Mouse (Mus musculus) common myeloid progenitor, adult 5-6 weeks (primary cell): ENCODE data around the gene Dnajb13. TPM values are rescaled to one million over a fixed set of nuclear protein-coding genes. Genes with fewer than 3 reads are reported as not detected.

ENCODE experiments used
- ATAC-seq: replicated peaks from 2 replicates; pipeline ENCODE4 v1.8.0; 2016; ENCODE audit warnings: low read depth, mild to moderate bottlenecking, moderate TSS enrichment, inconsistent platforms; ENCODE audit not compliant: poor library complexity, severe bottlenecking
- total RNA-seq: library from RNA; stranded (forward); fragments of 200-1000, 187-1606 nt; gene quantifications from 2 replicates; pipeline ENCODE4 v1.2.3, GENCODE M21; 2017

The Dnajb13 gene
- total RNA-seq, result 0.37 TPM in 1 of 2 replicates, not detected in the other

DNA sequence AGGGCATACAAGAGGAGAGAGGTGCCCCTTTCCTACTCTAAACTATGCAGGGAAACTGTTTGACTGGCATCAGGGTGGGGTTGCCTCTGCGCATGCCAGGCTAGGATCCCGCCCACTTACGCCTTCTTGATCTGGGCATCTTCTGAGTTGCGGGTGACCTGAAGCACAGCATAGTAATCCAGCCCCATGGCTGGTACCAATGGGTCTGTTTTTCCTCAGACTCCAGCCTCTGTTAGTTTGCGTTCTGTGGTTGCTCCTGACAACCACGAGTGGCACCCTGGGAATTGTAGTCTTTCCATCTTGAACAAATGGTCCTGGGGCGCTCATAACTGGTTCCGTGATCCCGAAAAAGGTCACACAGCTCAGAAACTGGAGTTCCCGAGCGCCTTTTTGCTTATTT is at the start of gene Dnajb13:
Dnajb13 (minus strand) TSS at position 388 of the 400 bp plus-strand sequence.
- no peak; the same call in 1 of the 2 replicates for ATAC-seq

DNA sequence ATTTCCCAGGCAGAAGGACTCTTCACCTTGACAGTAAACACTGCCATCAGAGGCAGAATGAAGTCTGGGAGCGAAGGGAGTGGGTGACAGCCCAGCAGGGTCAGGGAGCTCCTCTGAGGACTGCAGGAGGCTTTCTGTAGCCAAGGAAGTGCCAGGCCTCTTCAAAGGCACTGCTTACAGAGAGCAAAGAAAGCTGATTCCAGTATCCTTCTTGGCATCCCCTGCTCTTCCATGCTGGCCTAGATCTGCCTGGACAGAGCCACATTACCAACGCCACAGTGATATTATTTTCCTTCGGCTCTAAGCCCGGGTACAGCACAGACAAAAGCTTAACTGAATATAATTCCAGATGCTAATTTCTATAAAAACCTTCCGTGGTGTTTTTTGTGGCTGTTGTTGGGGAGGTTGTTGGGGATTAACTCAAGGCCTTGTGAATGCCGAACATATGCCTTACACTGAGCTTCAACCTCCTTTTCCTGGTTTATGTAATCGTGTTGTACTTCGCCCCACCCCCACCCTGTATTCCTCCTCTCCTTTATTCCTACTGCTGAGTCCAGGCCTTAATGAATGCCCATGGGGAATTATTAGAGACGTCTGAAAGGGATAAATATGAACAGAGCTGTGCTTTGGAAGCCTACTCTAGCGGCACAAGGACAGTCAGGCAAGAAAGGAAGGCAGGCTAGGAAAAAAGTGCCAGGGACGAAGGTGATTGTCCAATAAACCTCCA is 47.3 kb upstream of the Dnajb13 start:
- ATAC-seq, result no peak

DNA sequence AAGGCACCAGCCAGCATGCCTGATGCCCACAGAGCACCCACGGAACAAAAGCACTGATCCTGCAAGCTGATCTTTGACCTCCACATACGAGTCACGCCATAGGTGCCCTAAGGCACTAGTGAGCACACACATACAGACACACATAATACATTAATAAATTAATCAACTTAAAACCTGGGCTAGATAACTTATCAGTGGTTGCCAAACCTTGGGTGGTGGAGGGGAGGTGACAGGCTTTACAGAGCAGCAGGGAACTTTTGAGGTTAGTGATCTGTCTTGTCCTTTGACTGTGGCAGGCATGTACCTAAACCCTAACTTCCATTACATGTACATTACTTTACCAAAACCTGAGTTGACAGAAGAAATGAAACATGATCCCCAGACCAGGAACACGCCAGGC is 44.6 kb upstream of the Dnajb13 start:
- ATAC-seq, result 0 out of 2 replicates have a peak, but pooled peaks have one; percentile 32

DNA sequence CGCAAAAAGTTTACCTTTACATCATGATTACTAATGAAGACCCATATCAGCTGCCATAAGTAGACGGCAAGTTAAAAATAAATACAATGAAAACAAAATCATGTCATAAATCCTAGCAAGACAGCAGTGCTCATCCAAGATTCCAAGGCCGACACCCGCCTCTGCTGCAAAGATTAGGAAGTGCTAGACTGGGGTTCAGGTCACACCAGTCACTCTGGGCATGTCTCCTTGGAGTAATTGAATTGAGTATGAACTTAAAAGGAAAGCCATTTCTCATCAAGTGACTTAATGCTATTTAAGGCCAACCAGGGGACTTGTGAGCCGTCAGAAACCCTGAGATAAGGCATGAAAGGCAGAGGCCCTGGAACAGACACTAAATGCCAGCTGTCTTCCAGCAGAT is 42.5 kb upstream of the Dnajb13 start:
- no peak for ATAC-seq

DNA sequence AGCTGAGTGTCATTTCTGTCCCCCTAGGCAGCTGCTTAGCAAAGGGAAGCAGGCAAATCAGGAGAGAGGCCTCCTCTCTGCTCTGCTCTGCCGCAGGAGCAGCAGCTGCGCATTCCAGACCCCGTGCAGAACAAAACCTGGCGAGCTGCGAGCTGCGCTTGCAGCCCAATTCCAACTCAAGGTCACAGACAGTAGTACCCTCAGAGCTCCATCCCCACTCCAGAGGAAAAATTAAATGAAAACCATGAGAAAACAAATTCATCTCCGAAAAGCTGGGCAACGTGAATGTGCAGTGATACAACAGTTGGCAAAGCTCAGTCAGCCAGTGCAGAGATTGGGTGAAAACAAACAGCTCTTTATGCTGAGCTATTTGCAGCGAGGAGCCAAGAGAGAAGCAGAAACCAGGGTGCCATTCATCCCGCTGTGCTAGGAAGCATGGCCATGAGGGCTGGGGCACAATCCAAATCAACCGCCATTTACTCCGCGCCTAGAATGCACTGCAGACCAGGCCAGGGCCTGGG is 40.7 kb upstream of the Dnajb13 start:
- no peak for ATAC-seq

DNA sequence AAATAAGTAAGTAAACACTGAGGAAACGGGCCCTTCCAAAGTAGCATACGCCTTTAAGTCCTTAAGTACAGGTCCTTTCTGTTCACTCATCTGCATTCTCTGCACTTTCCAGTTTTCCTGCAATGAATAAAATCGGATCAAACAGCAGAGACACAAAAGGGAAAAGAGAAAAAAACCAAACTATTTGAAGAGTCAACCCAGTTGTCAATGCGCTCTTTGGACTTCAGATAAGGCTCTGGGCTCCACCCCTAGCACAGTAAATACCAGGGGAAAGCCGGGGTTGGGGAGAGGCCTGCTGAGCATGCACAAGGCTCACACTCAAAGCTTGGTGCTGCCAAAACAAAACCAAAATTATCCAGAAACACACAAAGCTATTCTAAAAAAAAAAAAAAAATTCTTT is 40.2 kb upstream of the Dnajb13 start:
- no peak for ATAC-seq

DNA sequence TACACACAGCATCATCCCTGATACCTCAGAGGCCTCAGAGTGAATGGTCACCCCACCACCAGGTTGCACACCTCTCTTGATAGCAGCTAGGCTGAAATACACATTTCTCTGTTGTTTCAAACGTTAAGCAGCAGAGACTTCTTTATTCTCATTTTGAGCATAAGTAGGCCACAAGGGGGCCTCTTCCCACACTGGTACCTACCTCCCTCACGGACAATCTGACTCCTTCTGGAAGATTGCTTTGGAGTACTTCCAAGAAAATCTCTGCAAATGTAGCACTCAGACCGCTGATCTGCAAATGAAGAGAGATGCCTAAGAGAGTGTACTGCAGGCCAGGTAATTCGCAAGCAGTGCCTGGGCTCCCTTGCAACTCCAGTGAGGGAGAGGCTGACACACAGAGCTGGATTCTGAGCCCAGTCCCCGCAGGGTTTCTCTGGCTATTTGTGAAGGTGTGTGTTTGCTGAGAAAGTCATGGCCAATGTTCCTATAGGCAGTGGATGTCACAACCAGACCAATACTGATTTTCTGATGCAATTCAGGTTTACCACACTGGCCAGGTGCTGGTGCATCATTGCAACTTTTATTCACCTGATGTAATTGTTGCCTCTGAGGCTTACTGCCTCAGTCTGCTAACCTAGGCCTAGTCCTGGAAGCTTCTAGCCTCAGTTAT is 35.7 kb upstream of the Dnajb13 start:
- no peak for ATAC-seq

DNA sequence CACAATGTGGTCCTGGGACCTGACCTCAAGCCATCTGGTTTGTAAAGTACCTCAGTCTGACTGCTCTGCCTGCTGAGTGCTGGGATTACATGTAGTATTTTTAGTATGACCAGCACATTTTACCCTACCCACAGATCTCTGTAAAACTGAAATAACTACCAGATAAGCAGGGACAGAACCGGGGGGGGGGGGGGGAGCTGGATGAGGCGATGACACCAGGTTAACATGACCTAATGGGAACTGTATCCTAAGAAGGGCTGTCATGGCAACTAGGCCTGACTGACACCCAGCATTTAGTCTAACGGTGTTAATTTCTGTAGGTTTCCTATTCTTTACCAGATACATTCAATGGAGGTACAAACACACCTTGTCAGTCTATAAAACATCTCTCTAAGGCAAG is 35.0 kb upstream of the Dnajb13 start:
- no peak for ATAC-seq

DNA sequence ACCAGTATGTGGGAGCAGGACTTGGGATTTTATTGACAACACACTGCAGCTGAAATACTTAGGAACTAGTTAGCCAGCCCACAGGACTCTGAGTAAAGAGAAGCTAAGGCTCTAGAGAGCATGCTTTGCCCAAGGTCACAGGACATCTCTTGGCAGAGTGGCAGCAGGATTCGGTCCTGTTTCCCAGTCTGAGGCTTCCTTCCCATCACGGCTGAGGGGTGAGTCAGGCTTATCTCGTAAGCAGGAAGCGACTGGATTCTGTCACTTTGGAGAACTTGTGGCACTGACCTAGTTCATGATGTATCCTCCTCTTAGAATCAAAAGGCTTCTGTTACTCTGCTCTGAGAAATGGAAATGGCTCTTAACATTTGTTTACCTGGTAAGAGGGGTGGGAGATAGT is 32.9 kb upstream of the Dnajb13 start:
- ATAC-seq, result no peak

DNA sequence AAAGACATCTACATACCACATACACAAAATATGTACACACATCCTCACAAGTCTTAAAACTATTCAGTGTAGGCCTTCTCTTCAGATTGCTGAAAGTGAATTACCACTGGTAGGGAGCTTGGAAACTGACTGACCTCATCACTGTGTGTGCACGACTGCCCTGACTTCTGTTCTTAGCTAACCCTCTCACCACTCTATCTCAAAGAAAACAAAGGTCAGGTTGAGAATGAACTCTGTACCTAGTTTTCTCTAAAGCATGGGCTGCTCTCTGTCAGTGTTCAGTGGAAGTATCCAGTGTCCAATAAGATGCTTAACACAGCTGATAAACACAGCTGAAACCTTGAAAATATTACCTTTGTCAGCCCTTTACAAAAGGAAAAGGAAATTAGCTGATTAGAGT is 29.7 kb upstream of the Dnajb13 start:
- no peak for ATAC-seq

DNA sequence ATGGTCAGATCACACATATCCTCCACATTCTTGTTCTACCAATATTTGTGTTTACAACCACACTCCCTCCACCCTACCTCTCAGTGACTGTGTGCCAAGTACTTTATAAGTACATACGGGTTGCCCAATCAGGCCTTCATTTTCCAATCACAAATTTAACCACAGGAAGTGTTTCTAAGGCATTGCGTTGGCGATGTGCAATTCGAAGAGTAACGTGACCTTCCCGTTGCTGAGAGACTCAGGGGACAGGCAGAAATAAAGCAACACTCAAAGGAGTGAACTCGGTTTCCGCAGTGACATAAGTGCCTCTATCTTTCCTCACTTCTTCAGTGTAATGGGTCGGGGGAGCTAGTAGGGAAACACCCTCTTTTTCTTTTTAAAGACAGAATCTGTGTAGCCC is 24.8 kb upstream of the Dnajb13 start:
- ATAC-seq, result no peak

DNA sequence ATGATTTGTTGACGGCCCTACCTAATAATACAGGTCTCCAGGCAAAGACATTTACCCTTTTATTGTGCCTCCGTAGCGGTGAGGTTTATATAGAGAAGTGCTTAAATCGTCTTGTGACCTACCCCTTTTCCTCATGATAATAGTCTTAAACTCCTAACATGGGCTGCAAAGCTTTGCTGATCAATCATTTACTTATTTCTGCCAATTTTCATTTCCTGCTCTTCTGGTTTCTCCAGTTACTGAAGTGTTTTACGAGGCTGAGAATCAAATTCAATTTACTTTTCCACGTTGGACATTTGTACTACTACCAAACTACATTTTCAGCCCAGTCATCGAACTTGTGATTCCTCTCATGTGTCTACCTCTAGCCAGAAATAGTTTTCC is 22.8 kb upstream of the Dnajb13 start:
- no peak for ATAC-seq

DNA sequence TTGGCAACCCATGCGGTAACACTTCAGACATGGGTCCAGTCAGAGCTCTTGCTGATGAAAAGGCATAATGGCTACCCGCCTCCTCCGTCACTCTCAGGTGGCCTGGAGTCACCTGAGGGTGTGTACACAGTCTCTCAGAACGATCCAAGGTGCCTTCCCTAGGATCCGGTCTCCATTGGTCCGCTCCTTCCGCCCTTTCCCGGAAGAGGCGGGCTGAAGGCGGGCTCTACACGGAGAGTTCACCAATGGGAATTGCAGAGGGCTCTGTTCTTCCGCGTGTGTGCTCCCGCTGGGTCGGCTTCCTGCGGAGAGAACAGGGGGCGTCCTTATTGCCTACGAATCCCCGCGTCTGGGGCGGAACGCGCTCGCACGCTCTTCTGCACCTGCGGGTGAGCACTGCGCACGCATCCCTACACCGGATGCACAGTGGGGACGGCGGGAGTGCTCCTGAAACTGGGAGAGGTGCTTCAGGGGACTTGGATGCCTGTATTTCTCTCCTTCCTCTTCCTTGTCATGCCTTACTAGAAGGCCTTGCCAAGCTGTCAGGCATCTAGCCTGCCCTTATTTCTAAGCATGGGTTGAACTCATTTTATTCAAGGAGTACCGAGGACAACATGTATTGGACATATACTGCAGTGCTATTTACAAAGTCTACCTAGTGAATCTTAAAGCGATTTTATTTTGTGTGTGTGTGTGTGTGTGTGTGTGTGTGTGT is 22.2 kb upstream of the Dnajb13 start, which contains the start of gene Coa4:
Coa4 (plus strand) TSS at position 268 of the 715 bp plus-strand sequence.
- peak; percentile 99 for ATAC-seq

DNA sequence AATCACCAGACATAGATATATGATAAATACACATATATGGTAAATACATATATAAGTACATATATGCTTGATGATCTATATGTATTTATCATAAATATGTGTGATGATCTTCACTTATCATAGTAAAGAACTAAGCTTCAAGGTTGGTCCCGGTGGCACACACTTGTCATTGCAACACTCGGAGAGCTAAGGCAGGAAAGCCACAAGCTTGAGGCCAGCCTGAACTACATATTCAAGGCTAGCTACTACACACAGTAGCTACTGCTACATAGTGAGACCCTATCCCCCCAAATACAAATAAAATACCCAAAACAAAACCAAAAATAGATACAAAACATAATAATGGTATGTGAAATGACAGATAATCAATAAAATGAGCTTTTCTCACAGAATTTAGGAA is 21.1 kb upstream of the Dnajb13 start:
- no peak for ATAC-seq

DNA sequence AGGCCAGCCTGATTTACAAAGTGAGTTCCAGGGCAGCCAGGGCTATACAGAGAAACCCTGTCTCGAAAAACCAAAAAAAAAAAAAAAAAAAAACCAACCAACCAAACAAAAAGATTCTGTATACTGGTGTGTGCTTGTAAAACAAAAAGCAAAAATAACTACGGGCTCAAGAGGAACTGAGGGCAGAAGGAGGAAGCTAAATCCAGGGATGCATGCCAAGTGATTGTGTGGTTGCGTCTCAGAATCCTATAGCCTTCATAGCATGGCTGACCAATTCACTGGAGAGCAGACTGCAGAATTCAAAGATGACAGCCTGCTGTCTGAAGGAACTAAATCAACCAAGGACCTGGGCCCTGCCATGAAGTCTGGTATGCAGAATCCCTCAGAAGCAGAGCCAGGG is 19.5 kb upstream of the Dnajb13 start:
- no peak for ATAC-seq

DNA sequence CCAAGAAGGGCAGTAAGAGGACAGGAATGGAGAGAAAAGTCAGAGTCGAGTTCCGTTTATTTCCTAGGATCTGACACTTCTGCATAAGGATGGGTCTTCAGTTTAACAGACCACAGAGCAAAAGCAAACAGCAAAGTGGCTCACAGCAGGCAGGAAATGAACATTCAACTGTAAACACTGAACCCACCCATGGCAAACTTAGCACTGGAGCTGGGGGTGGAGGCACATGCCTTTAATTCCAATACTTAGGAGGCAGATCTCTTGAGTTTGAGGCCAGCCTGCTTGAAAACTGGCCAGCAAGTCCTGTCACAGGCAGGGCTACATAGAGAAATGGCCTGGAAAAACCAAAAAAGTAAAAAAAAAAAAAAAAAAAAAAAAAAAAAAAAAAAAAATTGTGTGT is 18.7 kb upstream of the Dnajb13 start:
- no peak for ATAC-seq

DNA sequence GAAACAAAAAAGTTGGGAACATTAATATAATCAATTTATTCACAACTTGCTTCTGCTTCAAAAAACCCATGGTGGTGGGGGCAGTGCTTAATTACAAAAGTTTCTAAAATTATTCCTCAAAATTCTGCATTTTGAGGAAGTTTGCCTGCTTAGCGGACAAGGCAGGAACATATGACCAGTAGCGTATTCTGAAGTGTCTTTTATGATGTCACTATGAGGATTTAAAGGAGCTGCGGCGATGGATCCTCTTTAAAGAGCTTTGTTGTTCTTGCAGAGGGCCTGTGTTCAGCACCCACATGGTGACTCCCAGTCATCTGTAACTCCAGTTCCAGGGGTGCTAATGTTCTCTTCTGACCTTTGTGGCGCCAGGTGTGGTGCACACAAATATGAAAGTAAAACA is 16.0 kb upstream of the Dnajb13 start:
- no peak for ATAC-seq

DNA sequence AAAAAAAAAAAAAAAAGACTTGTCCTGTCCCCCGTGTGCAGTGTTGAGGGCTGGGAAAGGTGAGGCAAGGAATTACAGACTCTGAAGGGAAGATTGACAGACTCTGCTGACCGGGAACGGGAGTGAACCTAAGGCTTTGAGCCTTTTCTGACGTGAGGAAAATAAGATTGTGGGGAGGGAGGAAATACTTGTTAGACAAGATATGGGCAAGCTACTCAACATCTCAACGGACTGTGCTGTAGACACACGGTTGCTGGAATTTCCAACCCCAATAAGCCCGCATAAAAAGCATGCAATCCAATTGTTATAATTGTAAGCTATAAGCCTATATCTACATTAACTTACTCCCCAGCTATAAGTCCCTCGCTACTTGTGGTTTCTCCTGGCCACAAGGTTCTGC is 9.9 kb upstream of the Dnajb13 start:
- ATAC-seq, result no peak

DNA sequence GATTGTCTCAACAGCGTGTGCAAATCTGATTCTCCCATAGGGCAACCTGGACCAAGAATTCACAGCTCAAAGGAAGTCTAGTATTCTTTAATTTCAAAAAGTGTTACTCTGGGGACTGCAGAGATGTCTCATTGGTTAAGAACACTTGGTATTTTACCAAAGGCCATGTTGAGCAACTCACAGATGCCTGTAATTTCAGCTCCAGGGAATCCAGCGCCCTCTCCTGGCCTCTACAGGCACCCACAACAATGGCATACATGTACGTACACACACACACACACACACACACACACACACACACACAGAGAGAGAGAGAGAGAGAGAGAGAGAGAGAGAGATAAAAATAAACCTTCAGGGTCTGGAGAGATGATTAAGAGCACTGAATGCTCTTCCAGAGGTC is 7.5 kb upstream of the Dnajb13 start:
- no peak for ATAC-seq

DNA sequence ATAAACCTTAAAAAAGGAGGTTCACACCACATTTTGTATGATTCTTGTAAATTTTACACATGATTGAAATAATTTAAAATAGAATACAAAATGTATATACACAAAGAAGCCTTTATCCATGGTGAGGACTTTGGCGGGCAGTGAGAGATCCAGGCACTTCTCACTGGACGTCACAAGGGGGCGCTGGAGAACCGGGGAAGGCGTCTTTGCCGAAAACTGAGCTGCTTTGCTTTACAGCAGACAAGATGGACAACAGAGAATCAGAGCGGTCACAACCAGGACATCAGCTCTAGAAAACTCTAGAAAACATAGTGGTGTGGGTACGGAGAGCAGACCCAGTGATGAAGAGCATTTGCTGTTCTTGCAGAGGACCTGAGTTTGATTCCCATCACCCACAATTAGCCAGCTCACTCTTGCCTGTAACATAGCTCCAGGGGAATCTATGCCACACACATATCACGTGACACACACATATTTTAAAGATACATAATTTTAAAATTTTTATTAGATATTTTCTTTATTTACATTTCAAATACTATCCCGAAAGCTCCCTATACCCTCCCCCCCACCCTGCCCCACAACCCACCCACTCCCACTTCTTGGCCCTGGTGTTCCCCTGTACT is 6.0 kb upstream of the Dnajb13 start:
- peak; percentile 94 for ATAC-seq

DNA sequence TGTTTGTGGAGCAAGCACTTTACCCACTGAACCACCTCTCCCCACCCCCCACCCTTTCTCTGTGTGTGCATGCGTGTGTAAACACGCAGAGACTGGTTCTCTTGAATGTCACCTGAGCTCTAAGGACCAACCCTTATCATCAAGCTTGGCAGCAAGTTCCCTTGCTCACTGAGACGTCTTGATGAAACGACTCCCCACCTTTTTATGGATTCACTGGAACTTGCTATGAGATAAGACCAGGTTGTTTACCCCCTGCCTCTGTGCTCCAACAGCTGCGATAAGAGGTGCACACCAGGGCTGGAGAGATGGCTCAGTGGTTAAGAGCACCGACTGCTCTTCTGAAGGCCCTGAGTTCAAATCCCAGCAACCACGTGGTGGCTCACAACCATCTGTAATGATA is 5.4 kb upstream of the Dnajb13 start:
- no peak for ATAC-seq
